Mouse (Mus musculus): Measurements from ENCODE around the gene Ccdc9.

GRCm38 (mm10) chr7:16259110-16259590 lies 27.4 kb downstream of the Ccdc9 start, which contains the start of gene C5ar1:
- no peak for TF ChIP-seq CTCF (IDR thresholded peaks at IDR 0.05; ENCODE audit: low read depth, low read length)
- no peak for TF ChIP-seq POLR2A (IDR thresholded peaks at IDR 0.05; ENCODE audit: extremely low read depth, insufficient read depth, low read length)

All from liver, adult 2 months (tissue).